Mouse (Mus musculus): ENCODE data around the gene Clec2i. TPM values are rescaled to one million over a fixed set of nuclear protein-coding genes. Genes with fewer than 3 reads are reported as not detected.
A peak's percentile ranks its signal among the peaks of the same experiment; 100 is the strongest.
"Not testable (repeated sequence)": the region's sequence is repeated elsewhere in the genome, so short reads cannot be mapped to it uniquely, and the experiment has no call there.

Gene Clec2i
- not detected for total RNA-seq (2021)
- long read RNA-seq, experiment 1: 0 reads
- long read RNA-seq, experiment 2: 0 reads

GRCm38 (mm10) chr6:128887091-128887790, at the start of gene Clec2i:
TSS of gene Clec2i (plus strand) at chr6:128887588.
- intact Hi-C loops (cut with DNase I): loop anchor here (1.0 kb wide), 1 partner anchor 84 kb away; no protein-coding TSS in a partner anchor
- not testable (repeated sequence) for H3K4me3 ChIP-seq, DNase-seq, H3K27ac ChIP-seq

GRCm38 (mm10) chr6:128838342-128839265, 48.8 kb upstream of the Clec2i start:
- Histone ChIP-seq H3K27ac (peak overlapping the region; percentile 98), H3K4me3 (peak overlapping the region; percentile 99)
- no peak for TF ChIP-seq CTCF (IDR thresholded peaks at IDR 0.05)
- DNase-seq: peak; percentile 86
- intact Hi-C loops (cut with DNase I): loop anchor here (1.0 to 2.0 kb wide), 4 partner anchors 36 to 106 kb away; no protein-coding TSS in a partner anchor

DNA sequence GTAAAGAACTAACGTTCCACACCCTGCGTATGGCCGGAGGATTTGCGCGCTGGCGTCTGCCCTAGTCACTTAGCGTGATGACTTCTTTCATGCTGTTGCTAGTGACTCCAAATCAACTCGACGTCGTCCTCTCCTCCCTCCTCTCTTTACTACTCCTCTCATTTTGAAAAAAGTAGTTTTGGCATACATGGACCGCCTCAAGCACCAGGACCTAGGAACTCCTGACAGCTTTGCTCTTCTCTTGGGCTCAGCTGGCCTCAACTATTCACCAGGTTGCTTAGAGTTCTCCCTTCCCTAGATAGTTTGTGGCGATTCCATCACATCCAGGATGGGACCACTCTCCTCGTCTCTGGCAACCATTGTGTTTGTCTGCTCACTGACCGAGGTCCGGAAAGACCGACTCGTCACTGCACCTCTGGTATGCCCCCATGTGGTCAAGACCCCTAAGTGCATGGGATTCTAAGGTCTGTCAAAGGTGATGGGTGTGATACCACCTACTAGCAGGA, 48.1 kb upstream of the Clec2i start:
- TF ChIP-seq CTCF (IDR thresholded peaks at IDR 0.05): peak; percentile 94
- H3K27ac ChIP-seq: peak overlapping the region; percentile 98
- peak overlapping the region; percentile 99 for H3K4me3 ChIP-seq
- DNase-seq: peak; percentile 87
- intact Hi-C loops (cut with DNase I): loop anchor here (1.0 to 2.0 kb wide), 3 partner anchors 37 to 105 kb away; no protein-coding TSS in a partner anchor

DNA sequence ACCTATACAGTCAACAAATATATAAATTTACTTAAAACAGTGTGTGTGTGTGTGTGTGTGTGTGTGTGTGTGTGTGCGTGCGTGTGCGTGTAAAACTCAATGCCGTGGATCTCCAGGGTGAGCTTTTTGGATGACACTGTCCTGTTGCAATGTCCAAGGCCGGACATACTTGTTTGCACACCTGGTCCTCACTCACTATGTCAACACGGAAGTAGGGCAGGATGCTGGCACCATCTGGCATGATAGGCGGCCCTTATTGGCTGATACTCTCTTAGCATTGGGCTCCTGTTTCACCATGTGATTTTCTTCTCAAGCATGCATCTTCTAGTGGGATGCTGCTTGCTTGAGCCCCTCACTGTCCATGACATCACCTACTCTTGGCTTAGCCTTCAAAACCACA, 47.5 kb upstream of the Clec2i start:
- peak overlapping the region; percentile 99 for H3K4me3 ChIP-seq
- no peak overlapping the region for H3K27ac ChIP-seq
- intact Hi-C loops (cut with DNase I): loop anchor here (1.0 to 10.0 kb wide), 4 partner anchors 37 to 695 kb away; partner anchors contain the start of gene Gabarapl1
- TF ChIP-seq CTCF (IDR thresholded peaks at IDR 0.05): no peak
- DNase-seq: no peak

- intact Hi-C loops (cut with DNase I): loop anchor here (10.0 kb wide), 1 partner anchor 694 kb away; the partner anchor contains the start of gene Gabarapl1
Observed at GRCm38 (mm10) chr6:128840669-128841068, 46.7 kb upstream of the Clec2i start.

DNA sequence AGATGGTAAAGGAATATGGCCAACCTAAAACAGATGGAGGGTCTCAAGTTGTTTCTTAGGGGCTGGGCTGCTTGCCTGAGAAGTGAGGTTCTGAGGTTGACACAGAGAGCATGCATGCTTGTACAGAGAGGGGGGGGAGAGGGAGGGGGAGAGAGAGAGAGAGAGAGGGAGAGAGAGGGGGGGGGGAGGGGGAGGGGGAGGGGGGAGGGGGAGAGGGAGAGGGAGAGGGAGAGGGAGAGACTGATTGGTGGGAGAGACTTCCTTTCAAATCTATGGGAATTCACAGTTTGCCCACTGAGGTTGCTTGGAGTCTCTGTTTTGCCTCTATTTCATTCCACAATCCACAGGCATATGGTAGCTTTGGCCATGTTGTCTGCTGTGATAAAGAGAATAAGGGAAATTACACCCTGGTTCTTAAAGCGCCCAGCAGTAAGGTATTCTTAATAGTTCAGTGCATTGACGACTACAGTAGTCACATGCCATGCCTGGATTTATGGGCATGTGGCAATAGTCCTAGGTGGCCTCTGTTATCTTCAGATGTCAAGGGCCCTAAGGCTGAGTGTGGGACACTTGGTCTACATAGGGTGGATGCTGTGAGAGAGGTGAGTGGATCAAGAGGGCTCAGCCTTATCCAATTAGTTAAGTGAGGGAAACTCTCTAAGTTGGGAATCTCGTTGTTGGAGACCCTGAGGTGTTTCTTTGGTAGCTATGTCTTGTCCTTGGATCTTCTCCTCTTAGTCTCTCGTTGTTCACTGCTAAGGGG, 45.9 kb upstream of the Clec2i start:
- DNase-seq: no peak
- intact Hi-C loops (cut with DNase I): loop anchor here (10.0 kb wide), 1 partner anchor 693 kb away; the partner anchor contains the start of gene Gabarapl1
- H3K4me3 ChIP-seq: peak overlapping the region; percentile 93
- H3K27ac ChIP-seq: no peak overlapping the region
- TF ChIP-seq CTCF (IDR thresholded peaks at IDR 0.05): no peak

More at GRCm38 (mm10) chr6:128840669-128841068, 46.7 kb upstream of the Clec2i start:
- H3K4me3 ChIP-seq, H3K27ac ChIP-seq, DNase-seq: not testable (repeated sequence)

GRCm38 (mm10) chr6:128842356-128842944, 44.9 kb upstream of the Clec2i start:
- no peak for DNase-seq
- intact Hi-C loops (cut with DNase I): loop anchor here (10.0 kb wide), 1 partner anchor 692 kb away; the partner anchor contains the start of gene Gabarapl1
- peak overlapping the region; percentile 93 for H3K4me3 ChIP-seq
- TF ChIP-seq CTCF (IDR thresholded peaks at IDR 0.05): no peak
- H3K27ac ChIP-seq: peak overlapping the region; percentile 97

DNA sequence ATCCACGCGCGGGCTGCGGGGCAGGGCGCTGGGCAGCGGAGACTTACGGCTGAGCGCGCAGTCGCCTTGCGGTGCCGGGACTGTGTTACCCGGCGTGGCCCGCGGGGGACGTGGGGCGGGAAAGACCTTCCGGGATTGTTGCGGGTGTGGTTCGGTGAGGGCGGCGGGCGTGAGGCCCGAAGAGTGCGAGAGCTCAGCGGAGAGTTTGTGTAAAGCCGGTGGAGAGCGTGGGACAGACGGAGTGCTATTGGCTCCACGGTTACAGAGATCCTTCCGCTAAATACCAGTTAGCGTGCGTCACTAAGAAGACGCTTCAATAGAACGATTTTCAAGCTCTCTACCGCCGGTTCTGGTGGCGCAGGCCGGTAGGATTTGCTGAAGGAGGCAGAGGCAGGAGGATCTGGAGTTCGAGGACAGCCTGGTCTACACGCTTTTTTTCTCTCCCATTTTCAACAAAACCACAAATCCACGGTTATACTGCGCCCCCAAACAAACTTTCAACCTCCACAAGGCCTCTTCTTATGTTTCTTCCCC, 44.4 kb upstream of the Clec2i start:
- no peak for TF ChIP-seq CTCF (IDR thresholded peaks at IDR 0.05)
- peak; percentile 90 for DNase-seq
- H3K27ac ChIP-seq: peak overlapping the region; percentile 97
- intact Hi-C loops (cut with DNase I): loop anchor here (10.0 kb wide), 1 partner anchor 692 kb away; the partner anchor contains the start of gene Gabarapl1
- peak overlapping the region; percentile 93 for H3K4me3 ChIP-seq

GRCm38 (mm10) chr6:128843479-128843992, 43.9 kb upstream of the Clec2i start:
- intact Hi-C loops (cut with DNase I): loop anchor here (10.0 kb wide), 1 partner anchor 691 kb away; the partner anchor contains the start of gene Gabarapl1
- peak overlapping the region; percentile 93 for H3K4me3 ChIP-seq
- peak overlapping the region; percentile 97 for H3K27ac ChIP-seq
- peak; percentile 75 for DNase-seq
- TF ChIP-seq CTCF (IDR thresholded peaks at IDR 0.05): no peak

DNA sequence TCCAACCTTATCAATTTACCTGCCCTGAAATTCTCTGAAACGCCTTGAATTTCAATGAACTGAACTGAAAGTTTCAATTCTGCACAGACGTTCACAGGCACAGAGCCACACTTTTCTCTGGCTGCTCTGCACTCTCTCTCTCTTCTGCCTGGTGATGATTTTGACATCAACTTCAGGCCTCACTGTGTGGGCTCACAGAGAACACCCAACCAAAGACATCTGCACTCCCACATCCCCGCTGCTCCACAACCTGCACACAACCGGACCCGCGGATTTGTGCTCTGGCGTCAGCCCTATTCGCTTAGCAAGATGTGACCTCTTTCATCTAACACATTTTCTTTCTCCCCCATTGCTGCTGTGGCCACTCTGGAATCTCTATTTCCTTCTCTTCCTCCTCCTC, 43.3 kb upstream of the Clec2i start:
- Histone ChIP-seq H3K27ac (peak overlapping the region; percentile 97), H3K4me3 (peak overlapping the region; percentile 93)
- no peak for TF ChIP-seq CTCF (IDR thresholded peaks at IDR 0.05)
- intact Hi-C loops (cut with DNase I): loop anchor here (10.0 kb wide), 1 partner anchor 691 kb away; the partner anchor contains the start of gene Gabarapl1
- peak; percentile 27 for DNase-seq

All from gastrocnemius, adult 2 months (tissue).